Mouse (Mus musculus): ENCODE data around the gene Uqcrc1.

Gene Uqcrc1

DNA sequence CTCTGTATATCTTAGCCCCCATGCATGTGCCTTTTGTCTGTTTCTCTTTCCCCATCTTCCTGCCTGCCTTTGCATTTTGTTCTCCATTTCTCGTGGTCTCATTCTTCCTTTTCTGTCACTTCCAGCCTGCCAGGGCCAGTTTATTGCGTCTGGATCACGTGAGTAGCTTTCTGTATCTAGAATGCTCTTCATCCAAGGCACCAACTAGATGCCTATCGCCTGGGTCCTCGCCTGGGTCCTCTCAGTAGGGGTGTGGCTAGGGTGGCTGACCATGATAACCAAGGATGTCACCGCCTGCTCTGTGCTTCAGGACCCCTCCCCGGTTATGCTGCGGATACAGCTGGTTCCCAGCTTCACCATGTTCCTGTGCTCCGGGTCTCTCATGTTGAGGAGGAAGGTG lies 46.8 kb downstream of the Uqcrc1 start:
- no peak for DNase-seq (ENCODE audit: low read depth, low spot score)

DNA sequence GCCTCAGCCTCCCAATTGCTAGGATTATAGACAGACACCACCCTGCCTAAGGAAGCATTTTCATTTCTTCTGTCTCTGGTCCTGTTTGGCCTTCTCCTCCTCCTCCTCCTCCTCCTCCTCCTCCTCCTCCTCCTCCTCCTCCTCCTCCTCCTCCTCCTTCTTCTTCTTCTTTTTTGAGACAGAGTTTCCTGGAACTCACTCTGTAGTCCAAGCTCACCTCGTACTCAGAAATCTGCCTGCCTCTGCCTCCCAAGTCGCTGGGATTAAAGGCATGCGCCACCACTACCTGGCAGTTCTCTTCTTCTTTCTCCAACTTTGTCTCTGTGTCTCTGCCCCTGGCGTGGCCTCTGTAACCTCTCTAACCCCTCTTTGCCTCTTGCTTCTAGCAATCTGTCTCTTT lies 49.3 kb downstream of the Uqcrc1 start, which contains the start of gene Ucn2:
Ucn2 (plus strand) TSS at position 301 of the 400 bp plus-strand sequence.
- no peak for DNase-seq (ENCODE audit: low read depth, low spot score)

DNA sequence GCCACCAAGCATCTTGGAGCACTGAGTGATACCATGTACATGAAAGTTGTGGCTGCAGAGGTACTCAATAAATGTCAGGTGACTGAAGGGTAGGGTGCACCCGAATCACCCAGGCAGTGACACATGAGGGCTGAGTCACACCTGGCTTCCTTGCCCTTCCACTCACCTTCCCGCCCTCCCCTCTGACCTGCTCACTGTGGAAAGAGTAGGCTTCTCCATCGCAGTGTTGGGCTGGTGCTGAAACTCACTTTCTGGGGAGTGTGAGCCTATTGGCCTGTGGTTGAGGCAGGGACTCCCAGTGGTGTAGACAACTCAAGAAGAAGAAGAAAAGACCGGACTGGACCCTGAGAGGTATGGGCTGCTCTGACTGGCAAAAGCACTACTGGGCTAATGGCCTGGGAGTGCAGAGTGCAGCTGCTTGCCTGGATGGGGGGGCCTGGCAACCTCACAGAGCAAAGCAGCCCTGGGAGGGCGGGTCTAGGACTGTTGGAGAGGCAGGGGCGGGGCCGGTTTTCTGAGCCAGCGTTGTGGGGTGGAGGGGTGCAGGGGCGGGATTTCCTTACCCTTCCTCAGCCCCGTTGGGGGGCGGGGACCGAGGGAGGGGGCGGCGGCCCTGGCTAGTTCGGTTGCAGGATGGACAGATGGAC lies 51.4 kb downstream of the Uqcrc1 start:
- DNase-seq (ENCODE audit: low read depth, low spot score): no peak

DNA sequence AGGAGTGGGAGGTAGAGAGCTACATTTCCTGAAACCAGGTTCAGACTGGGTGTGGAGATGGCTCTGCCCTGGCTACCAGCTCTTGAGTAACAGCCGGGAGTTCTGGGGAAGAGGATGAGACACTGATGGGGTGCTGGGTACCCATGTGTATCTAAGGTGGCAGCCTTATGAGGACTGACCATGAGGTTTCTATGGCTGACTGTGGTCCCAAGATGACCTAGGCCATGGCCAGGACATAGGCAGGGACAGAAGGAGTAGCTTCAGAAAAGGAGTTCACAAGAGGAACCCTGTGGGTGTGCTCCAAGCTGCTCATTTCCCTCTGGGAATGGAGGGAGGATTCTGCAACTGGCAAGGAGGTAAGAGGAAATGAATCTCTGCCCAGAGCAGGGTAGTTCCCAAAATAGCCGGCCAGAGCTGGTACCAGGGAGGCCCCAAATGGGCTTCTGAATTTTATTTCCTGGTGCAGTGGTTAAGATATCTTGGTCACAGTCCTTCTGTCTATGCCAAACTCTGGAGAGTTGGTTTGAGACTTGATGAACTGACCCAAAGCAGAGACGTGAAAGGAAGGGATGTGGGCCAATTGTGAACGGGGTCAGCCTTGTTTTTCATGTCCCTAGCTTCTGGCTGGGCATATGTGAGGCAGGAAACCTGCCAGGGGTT lies 53.5 kb downstream of the Uqcrc1 start:
- DNase-seq (ENCODE audit: low read depth, low spot score): no peak

DNA sequence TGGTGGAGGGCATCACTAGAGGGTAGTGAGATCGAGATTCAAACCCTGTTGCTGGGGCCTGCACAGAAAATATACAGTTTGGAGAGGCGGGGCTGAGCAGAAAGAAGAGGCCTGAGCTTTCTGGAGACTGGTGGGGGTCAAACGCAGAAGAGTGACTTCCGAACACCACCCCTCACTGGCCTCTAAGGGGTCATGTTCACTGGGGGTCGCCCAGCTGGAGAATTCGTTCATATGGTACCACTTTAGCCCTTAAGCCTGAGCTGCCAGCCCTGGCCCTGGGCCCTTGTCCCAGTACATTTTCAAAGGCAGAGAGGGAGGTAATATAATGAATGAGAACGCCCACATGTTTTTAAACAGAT lies 54.0 kb downstream of the Uqcrc1 start:
- no peak for DNase-seq (ENCODE audit: low read depth, low spot score)

DNA sequence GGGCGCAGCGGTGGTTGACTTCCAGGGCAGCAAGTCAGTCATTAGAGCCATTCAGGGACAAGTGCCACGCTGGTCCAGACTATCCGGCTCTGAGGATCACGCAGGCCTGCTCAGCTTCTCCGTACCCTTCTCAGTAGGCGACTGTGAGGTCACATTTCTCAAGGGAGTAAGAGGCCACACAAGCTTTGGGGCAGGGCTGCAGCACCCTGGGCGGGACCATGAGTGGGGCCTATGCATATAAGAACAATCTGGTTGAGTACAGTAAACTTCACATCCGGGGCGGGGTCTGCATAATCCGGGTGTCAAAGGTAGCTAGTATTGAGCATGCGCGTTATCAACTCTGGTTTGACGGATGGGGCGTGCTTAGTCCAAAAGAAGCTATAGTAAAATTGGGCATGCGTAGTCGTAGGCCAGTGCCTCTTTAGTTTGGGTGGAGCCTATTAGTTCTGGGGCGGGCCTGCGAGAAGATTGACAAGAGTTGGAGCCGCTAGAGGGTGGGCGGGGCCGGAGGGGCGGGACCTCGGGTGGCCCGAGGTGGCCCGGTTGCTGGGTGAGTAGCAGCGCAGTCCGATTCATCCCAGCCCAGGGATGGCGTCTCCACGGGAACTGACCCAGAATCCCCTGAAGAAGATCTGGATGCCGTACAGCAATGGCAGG lies 55.1 kb downstream of the Uqcrc1 start, which contains the start of gene Pfkfb4:
Pfkfb4 (plus strand) TSS at position 351 of the 657 bp plus-strand sequence.
- peak; percentile 98 for DNase-seq (ENCODE audit: low read depth, low spot score)

DNA sequence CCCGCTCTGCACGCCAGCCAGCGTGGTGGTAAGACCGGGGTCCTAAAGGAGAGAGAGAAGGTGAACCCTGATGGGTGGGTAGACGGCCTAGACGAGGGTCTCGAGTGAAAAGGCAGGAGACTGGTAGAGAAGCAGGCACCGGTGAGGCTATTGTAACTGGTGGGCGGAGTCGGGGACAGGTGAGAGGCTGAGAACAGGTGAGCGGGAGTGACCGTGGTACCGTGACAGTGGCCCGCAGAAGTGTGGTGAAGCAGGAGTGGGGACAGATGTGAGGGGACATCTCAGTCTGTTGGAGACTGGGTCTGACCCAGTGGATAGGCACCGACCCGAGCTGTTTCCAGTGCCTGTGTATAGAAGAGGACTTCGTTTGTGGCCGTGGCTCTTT lies 55.6 kb downstream of the Uqcrc1 start:
- DNase-seq (ENCODE audit: low read depth, low spot score): no peak

DNA sequence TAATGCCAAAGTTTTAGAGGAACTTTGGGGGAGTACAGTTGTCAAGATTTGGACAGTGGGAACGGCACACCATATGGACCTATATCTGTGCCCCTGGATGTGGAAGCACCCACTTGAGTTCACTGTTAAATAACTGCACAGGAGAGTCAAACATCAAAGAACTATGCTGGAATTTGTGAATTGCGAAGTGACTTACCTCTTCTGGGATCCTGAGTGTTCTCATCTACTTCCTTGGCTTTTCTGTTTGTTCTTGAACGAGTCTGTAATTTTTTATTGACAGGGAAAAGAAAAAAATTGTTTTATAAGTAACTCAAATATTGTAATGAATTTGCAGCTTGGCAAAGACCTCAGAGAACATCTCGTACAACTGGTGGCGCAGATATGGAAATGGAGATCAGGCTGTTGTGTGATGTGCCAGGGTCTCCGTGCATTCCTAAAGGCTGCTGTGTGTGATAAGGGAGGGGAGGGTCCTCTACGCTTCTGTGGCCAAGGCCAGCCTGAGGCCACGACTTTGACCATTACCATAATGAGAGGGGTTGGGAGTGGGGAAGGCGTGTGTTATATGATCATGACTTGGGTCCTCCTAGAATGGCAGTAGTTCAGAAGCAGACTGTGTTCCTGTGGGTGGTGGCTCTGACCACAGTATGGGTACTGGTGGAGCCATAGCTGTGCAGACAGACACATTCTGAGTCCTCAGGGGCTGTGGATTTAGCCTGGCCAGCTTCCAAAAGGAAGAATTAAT lies 56.4 kb downstream of the Uqcrc1 start:
- DNase-seq (ENCODE audit: low read depth, low spot score): no peak

DNA sequence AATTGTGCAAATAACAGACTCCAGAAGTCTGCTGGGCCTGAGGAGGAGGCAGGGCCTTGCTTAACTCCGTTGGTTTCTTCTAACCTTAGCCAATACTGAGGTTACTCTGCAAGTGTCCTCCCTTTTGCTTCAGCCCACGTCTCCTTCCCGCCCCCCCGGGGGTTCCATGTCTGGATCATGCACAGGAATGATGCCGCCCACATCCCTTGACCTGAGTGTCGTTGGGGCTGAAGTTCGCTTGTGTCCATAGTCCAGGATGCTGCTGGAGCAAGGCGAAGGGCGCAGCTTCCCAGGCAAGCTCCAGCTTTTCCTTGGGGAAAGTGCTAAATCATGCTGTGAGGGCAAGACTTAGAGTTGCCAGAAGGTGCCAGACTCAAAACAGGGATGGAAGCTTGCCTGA lies 60.0 kb downstream of the Uqcrc1 start:
- no peak for DNase-seq (ENCODE audit: low read depth, low spot score)

DNA sequence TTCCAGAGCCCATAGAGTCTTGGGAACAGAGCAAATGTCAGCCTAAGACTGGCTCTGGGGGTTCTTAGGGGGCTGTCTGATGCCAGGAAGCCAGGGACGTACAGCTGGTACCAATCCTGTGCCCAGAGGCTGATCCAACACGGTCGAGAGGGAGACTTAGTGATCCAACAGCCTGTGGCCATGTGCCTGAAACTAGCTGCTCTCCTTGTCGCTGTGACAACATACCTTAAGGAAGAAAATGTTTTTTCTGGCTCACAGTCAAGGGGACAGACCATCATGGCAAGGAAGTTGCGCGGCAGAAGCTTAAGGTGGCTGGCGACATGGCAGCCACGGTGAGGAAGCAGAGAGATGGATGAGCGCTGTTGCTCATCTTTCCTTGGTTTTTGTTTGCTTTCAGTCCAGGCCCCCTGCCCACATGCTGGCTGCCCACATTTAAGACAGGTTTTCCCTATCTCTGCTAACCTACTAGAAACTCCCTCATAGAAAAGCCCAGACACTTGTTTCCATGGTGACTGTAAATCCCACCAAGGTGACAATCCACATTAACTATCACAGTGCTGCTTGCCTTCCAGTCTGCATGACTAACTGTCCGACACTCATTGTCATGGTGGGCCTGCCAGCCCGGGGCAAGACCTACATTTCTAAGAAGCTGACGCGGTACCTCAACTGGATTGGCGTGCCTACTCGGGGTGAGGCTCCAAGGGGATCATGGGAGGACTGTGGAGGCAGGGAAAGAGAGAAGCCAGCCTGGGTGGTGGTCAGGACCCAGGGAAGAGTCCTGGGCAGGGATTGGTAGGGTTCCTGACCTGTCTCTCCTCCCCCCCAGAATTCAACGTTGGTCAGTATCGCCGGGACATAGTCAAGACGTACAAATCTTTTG lies 62.1 kb downstream of the Uqcrc1 start:
- DNase-seq (ENCODE audit: low read depth, low spot score): no peak

DNA sequence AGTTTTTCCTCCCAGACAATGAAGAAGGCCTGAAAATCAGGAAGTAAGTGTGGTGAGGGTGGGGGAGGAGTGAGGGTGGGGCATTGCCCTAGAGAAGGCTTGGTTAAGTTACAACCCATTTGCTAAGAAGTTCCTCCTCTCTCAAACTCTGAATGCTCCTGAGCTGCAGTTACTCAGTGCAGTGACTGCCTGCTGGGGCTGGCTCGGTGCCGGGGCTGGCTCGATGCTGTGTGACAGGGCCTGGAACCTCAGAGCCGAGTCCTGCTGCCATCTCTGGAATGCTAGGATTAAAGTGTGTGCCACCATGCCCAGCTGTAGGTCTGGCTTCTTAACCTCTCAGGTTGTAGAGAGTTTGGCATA lies 62.7 kb downstream of the Uqcrc1 start:
- no peak for DNase-seq (ENCODE audit: low read depth, low spot score)

Data from brain, embryonic 18.5 days (tissue).